Mouse (Mus musculus) limb, embryonic 13.5 days (tissue): ENCODE measurements around the gene Hells. TPM values are rescaled to one million over a fixed set of nuclear protein-coding genes. Genes with fewer than 3 reads are reported as not detected.

Source experiments
- ATAC-seq: fragments of 200-750 bp; cut with Nextera tagmentation; 2 replicates; pipeline ENCODE4 v1.8.0; 2017; ENCODE audit warnings: low read depth, moderate number of reproducible peaks, moderate TSS enrichment; ENCODE audit not compliant: low FRiP score
- H3K27ac ChIP-seq: fragments of 300-500 bp; sonication (generic); 2 replicates; pipeline ENCODE4 v1.5.1; 2015; ENCODE audit warnings: inconsistent platforms, mild to moderate bottlenecking, moderate library complexity
- H3K27me3 ChIP-seq: fragments of 300-500 bp; sonication (generic); 2 replicates; pipeline ENCODE4 v1.6.1; 2015; ENCODE audit warnings: mild to moderate bottlenecking, inconsistent platforms
- H3K36me3 ChIP-seq: fragments of 300-500 bp; sonication (generic); 2 replicates; pipeline ENCODE4 v1.6.1; 2015; ENCODE audit warnings: inconsistent platforms, mild to moderate bottlenecking, moderate library complexity
- H3K4me1 ChIP-seq: fragments of 300-500 bp; sonication (generic); 2 replicates; pipeline ENCODE4 v1.6.1; 2015; ENCODE audit warnings: inconsistent platforms
- H3K4me2 ChIP-seq: fragments of 300-500 bp; sonication (generic); replicated peaks from 2 replicates; pipeline ENCODE4 v1.6.1; 2015; ENCODE audit warnings: inconsistent platforms, mild to moderate bottlenecking, moderate library complexity
- H3K4me3 ChIP-seq: fragments of 300-500 bp; sonication (generic); 2 replicates; pipeline ENCODE4 v1.5.1; 2015; ENCODE audit warnings: moderate library complexity, mild to moderate bottlenecking, inconsistent platforms
- H3K9ac ChIP-seq: fragments of 300-500 bp; sonication (generic); 2 replicates; pipeline ENCODE4 v1.6.1; 2015; ENCODE audit warnings: mild to moderate bottlenecking, inconsistent platforms
- H3K9me3 ChIP-seq: fragments of 300-500 bp; sonication (generic); 2 replicates; pipeline ENCODE4 v1.6.1; 2016; ENCODE audit warnings: inconsistent platforms
- WGBS: fragments of 180-500 bp; shearing (Covaris S2); methylation state at CpG from one replicate; pipeline ENCODE4 v1.1.7; 2015; 5-methylcytosine and 5-hydroxymethylcytosine counted together
- microRNA-seq: library from miRNA; unstranded; fragments of <30 nt; microRNA quantifications from one replicate; pipeline ENCODE4, GENCODE M21; 2016
- polyA plus RNA-seq: library from polyadenylated mRNA; unstranded; fragments of >200 nt; fragmentation: Nextera tagmentation; extraction: Ambion mirVana; gene quantifications from 2 replicates; pipeline ENCODE4 v1.2.1, GENCODE M21; 2015

The Hells gene
- polyA plus RNA-seq, 1 experiment from 2014 or later = 46.5 TPM

DNA sequence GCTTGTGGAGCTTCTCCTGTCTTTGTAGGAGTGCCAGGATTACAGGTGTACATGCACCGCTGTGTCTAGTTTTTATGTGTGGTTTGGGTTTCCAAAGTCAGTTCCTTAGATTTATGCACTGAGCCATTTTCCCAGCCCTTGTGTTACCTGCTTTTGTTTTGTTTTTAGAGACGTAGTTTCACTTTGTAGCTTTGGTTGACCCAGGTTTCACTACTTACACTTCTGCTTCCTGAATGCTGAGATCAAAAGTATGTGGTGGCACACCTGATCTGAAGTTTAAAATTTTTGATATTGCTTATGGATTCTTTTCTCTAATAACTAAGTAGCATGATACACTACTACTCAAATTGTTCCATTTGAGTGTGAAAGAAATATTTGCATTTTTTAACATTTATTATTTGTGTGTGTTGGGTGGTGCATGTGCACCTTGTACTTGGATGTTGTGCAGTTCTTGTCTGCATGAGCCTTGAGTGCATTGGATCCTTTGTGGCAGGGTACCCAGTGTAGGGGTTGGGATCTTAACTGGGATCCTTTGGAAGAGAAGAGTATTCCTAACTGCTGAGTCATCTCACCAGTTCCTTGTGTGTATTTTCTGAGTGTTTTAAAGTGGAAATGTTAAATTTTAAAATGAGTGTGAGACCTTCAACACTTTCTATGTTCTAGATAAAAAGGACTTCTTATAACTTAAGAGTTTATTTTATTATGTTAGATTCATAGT lies 14.0 kb downstream of the Hells start:
- no peaks in the 10 kb centered on the region for H3K27me3 ChIP-seq
- ATAC-seq = no peak
- H3K4me1 ChIP-seq = no peaks in the 10 kb centered on the region
- H3K36me3 ChIP-seq = peaks cover 52% of the 10 kb centered on the region
- H3K9me3 ChIP-seq = no peaks in the 10 kb centered on the region
- 82% methylated on average over 2 of the region's 2 CpGs for WGBS
- H3K9ac ChIP-seq = no peak overlapping the region
- H3K4me3 ChIP-seq = no peak overlapping the region
- no peak overlapping the region for H3K4me2 ChIP-seq
- no peak overlapping the region for H3K27ac ChIP-seq

DNA sequence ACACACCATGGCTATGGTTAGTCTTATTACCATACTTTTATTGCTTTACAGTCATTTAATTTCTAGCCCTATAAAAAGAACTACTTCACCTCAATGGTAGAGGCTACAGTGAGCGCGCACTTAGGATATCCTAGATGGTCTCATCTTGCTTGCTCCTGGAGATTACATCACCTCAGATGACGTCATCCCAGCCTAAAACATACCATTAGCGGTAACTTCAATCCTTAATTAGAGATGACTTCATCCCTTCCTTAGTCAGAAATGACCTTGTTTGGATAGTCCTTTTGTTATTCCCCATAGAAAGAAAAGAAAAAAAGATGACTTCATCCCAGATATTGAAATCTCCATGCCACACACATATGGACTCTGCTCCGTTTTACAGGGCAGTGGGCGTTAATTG lies 40.0 kb downstream of the Hells start:
- Histone ChIP-seq H3K36me3 (peaks cover 40% of the 10 kb centered on the region), H3K9ac (no peak overlapping the region), H3K4me2 (no peak overlapping the region), H3K4me1 (no peaks in the 10 kb centered on the region), H3K4me3 (no peak overlapping the region), H3K27me3 (no peaks in the 10 kb centered on the region), H3K9me3 (no peaks in the 10 kb centered on the region), H3K27ac (no peak overlapping the region)
- no peak for ATAC-seq
- WGBS = 88% methylated on average over 6 of the region's 6 CpGs

DNA sequence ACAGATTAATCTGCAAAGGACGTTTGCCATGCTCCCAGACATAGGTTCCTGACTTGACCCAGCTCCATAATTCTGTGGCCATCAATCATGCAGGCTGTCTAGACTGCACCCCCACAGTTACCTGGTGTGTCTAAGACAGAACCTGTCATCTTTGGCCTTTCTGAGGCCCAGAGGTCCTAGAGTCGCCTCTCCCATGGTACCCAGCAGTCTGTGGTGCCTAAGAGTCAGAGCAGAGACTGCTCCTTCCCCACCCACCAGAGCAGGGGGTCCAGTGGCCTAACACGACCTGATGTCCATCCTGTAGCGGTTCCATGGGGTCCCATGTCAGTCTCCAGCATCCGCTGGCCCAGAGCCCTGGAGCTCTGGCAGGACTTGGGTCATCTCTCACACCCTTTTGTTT lies 41.9 kb downstream of the Hells start:
- WGBS = 77% methylated on average over 5 of the region's 5 CpGs
- no peak overlapping the region for H3K4me3 ChIP-seq
- peaks cover 31% of the 10 kb centered on the region for H3K36me3 ChIP-seq
- no peak overlapping the region for H3K4me2 ChIP-seq
- no peak overlapping the region for H3K9ac ChIP-seq
- H3K27ac ChIP-seq = no peak overlapping the region
- ATAC-seq = no peak
- H3K4me1 ChIP-seq = no peaks in the 10 kb centered on the region
- H3K27me3 ChIP-seq = no peaks in the 10 kb centered on the region
- H3K9me3 ChIP-seq = no peaks in the 10 kb centered on the region

DNA sequence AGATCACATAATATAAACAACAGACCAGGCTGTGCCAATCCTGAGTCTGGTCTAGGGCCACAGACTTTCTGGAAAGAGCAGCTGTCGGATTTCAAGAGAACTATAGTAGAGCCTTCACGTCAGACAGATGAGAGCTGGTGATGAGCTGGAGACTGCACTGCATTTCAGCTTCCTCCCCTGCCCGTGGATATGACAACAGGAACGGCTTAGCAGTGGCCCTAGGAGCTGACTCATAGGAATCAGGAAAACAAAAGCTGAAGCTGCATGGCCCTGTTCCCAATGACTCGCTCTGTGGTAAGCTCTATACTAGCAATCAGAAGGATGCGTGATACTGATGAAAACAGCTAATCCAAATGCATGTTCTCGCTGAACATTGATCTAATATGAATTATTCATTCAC lies 43.0 kb downstream of the Hells start:
- WGBS = 71% methylated on average over 7 of the region's 7 CpGs
- H3K9me3 ChIP-seq = no peaks in the 10 kb centered on the region
- no peak overlapping the region for H3K9ac ChIP-seq
- no peaks in the 10 kb centered on the region for H3K4me1 ChIP-seq
- H3K27ac ChIP-seq = no peak overlapping the region
- no peak overlapping the region for H3K4me3 ChIP-seq
- H3K36me3 ChIP-seq = peaks cover 27% of the 10 kb centered on the region
- no peaks in the 10 kb centered on the region for H3K27me3 ChIP-seq
- H3K4me2 ChIP-seq = no peak overlapping the region
- 0 out of 2 replicates have a peak, but pooled peaks have one; percentile 28 for ATAC-seq

DNA sequence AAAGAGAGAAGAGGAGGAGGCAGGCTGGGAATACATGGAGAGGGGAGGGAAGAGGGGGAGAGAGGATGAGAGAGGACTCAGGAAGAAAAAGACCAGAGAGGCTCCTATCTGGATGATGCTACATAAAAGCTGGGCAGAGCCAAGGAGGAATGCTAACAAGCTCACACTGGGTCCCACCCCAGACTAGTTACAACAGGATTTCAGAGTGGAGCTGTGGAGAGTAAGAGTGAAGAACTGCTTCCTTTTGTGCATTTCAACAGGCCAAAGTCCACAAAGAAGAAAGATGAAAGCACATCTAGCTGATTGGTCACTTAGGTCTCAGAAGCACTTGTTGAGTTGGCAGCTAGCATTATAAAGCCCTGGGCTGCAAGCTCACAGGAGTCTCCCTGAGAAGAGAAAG lies 45.6 kb downstream of the Hells start:
- Histone ChIP-seq H3K36me3 (peaks cover 10% of the 10 kb centered on the region), H3K4me3 (no peak overlapping the region), H3K4me1 (no peaks in the 10 kb centered on the region), H3K27me3 (no peaks in the 10 kb centered on the region), H3K27ac (no peak overlapping the region), H3K4me2 (no peak overlapping the region), H3K9me3 (no peaks in the 10 kb centered on the region), H3K9ac (no peak overlapping the region)
- no peak for ATAC-seq

DNA sequence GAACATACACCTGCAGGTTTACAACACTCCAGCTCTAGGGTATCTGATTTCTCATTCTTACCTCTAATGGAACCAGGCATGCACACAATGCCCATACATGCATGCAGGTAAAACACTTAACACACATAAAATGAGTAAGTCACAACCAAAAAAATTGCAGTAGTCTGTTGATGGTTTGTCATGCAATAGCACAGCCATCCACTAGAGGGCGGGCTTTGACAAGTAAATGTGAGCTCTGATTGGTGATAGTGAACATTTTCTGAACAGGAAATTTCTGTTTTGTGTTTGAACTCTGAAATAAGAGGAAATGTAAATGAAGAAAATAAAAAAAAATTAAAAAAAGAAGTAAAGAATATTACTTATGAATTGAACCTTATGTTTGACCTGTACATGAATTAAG lies 51.3 kb downstream of the Hells start:
- WGBS = 0% methylated on average over 1 of the region's 1 CpGs
- Histone ChIP-seq H3K4me3 (no peak overlapping the region), H3K36me3 (no peaks in the 10 kb centered on the region), H3K9me3 (no peaks in the 10 kb centered on the region), H3K4me2 (no peak overlapping the region), H3K9ac (no peak overlapping the region), H3K27ac (no peak overlapping the region), H3K27me3 (no peaks in the 10 kb centered on the region), H3K4me1 (no peaks in the 10 kb centered on the region)
- no peak for ATAC-seq

DNA sequence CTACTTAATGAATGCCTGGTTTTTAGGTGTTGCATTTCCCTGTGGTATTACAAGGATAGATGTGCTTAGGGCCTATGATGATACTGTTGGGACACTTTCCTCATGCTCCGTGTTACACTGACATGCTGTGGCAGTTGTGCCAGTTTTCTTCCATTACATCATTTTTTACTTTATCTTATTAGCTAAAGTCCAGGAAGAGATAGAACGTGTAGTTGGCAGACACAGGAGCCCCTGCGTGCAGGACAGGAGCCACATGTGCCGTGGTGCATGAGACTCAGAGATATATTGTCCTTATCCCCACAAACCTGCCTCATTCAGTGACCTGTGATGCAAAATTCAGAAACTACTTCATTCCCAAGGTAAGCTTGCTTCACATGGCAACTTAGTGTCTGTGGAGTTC lies 67.5 kb downstream of the Hells start:
- H3K9me3 ChIP-seq = peaks cover 1% of the 10 kb centered on the region; the same call in 1 of the 2 replicates
- no peaks in the 10 kb centered on the region for H3K27me3 ChIP-seq
- no peak overlapping the region for H3K9ac ChIP-seq
- H3K27ac ChIP-seq = no peak overlapping the region
- ATAC-seq = no peak
- H3K4me3 ChIP-seq = no peak overlapping the region
- 81% methylated on average over 4 of the region's 4 CpGs for WGBS
- no peaks in the 10 kb centered on the region for H3K36me3 ChIP-seq
- H3K4me2 ChIP-seq = no peak overlapping the region
- H3K4me1 ChIP-seq = no peaks in the 10 kb centered on the region

DNA sequence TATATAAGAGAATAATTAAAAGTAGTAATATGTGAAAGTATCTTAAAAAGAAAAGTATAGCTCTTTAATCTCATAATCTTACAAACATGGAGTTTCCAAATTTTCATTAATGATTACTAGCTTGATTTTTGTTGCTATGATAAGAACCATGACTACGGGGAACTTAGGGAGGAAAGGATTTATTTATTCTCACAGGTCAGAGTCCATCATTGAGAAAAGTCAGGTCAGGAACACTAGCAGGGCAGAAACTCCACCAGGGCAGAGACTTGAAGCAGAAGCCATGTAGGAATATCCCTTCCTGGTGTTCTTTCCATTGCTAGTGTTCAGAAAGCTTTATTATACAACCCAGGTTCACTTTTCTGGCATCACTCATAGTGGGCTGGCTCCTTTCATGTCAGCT lies 68.0 kb downstream of the Hells start:
- no peak for ATAC-seq
- 82% methylated on average over 1 of the region's 1 CpGs for WGBS
- Histone ChIP-seq H3K27me3 (no peaks in the 10 kb centered on the region), H3K27ac (no peak overlapping the region), H3K9me3 (no peaks in the 10 kb centered on the region), H3K4me1 (no peaks in the 10 kb centered on the region), H3K9ac (no peak overlapping the region), H3K36me3 (no peaks in the 10 kb centered on the region), H3K4me3 (no peak overlapping the region), H3K4me2 (no peak overlapping the region)

DNA sequence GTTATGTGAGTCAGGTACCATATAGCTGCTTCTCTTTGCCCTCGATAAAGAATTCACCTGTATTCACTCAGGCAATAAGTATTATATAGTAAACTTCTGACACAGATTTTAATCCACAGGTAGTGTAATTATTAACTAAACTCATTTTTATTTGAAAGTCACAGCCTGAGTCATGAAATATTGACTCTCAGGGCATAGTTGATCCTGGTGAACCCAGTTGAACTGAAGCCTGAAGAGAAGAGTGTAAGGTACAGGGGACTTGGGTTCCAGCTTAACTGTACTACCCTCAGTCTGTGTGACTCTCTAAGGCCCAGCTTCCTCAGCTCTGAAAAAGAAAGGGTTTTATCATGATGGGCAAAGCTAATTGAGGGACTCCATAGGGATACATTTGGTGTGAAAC lies 74.4 kb downstream of the Hells start:
- WGBS = 94% methylated on average over 1 of the region's 1 CpGs
- no peak overlapping the region for H3K27ac ChIP-seq
- H3K9ac ChIP-seq = no peak overlapping the region
- no peaks in the 10 kb centered on the region for H3K36me3 ChIP-seq
- H3K27me3 ChIP-seq = no peaks in the 10 kb centered on the region
- H3K4me3 ChIP-seq = no peak overlapping the region
- no peaks in the 10 kb centered on the region for H3K9me3 ChIP-seq
- no peak for ATAC-seq
- no peak overlapping the region for H3K4me2 ChIP-seq
- no peaks in the 10 kb centered on the region for H3K4me1 ChIP-seq

DNA sequence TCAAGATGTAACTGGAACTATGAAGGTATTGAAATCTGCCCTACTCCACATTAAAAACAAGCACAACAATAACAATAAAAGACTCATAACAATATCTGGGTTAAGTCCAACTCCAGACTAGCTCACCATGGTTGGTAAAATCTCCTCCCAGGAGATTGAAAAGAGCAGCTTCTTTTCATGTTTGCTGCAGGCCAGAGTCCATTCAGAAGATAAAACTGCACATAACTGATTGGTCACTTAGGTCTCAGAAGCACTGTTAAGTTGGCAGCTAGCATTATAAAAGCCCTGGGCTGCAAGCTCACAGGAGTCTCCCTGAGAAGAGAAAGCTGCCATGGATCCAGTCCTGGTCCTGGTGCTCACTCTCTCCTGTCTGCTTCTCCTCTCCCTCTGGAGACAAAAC lies 76.0 kb downstream of the Hells start, which contains the start of gene Cyp2c55:
TSS of gene Cyp2c55 (plus strand) at position 305 of the 400 bp plus-strand sequence.
- Histone ChIP-seq H3K9ac (no peak within 1 kb of the TSS), H3K9me3 (no peaks in the 10 kb centered on the region), H3K27ac (no peak within 1 kb of the TSS), H3K4me3 (no peak within 1 kb of the TSS), H3K36me3 (no peaks in the 10 kb centered on the region), H3K4me2 (no peak within 1 kb of the TSS), H3K4me1 (no peaks in the 10 kb centered on the region), H3K27me3 (no peaks in the 10 kb centered on the region)
- no peak for ATAC-seq

Small RNAs within 50 kb of the gene (microRNA-seq; reads per million reads assigned to microRNA genes)
- not detected for gene Gm23800

Other genes starting within 250 kb of the Hells start
- gene Noc3l, start 111.7 kb upstream of the Hells start, polyA plus RNA-seq = 8.4 and 8.9 TPM in 2 replicates
- gene Tbc1d12, start 94.3 kb upstream of the Hells start, polyA plus RNA-seq = 3.1 and 3.3 TPM in 2 replicates
- not detected in 2 replicates for gene Cyp2c55, start 76.1 kb downstream of the Hells start, polyA plus RNA-seq
- not detected in 2 replicates for gene Cyp2c65, start 130.1 kb downstream of the Hells start, polyA plus RNA-seq
- not detected in 2 replicates for gene Cyp2c66, start 183.0 kb downstream of the Hells start, polyA plus RNA-seq